Mouse (Mus musculus): ENCODE data around the gene Gpn3.
A peak's percentile ranks its signal among the peaks of the same experiment; 100 is the strongest.

GRCm38 (mm10) chr5:122401303-122401640, 29.6 kb downstream of the Gpn3 start:
- TF ChIP-seq POLR2A (IDR thresholded peaks at IDR 0.05; ENCODE audit: borderline replicate concordance, insufficient read depth, low read length) (no peak), CTCF (IDR thresholded peaks at IDR 0.05; ENCODE audit: borderline replicate concordance, insufficient read depth, low read depth, low read length) (peak; percentile 98)
